Mouse (Mus musculus): ENCODE measurements at regions not wholly inside any gene's neighbourhood (a gene's known extent, or its start where the extent isn't known, plus 50 kb on each side); places are given as distances from the start of the nearest gene placed in this dataset.
"Not testable (repeated sequence)": the region's sequence is repeated elsewhere in the genome, so short reads cannot be mapped to it uniquely, and the experiment has no call there.

GRCm38 (mm10) chr14:48842861-48843260 is 169.2 kb upstream of the Otx2 start:
- DNase-seq: no peak

- DNase-seq: no peak
These were observed 167.7 kb upstream of the Otx2 start for GRCm38 (mm10) chr14:48841278-48841677.

GRCm38 (mm10) chr14:48837181-48837580 is 163.6 kb upstream of the Otx2 start:
- DNase-seq: no peak

- no peak for DNase-seq
These were observed 162.5 kb upstream of the Otx2 start for GRCm38 (mm10) chr14:48836071-48836470.

GRCm38 (mm10) chr14:48834416-48834815 is 160.8 kb upstream of the Otx2 start:
- DNase-seq: no peak

- DNase-seq: no peak
These were observed 152.8 kb upstream of the Otx2 start for GRCm38 (mm10) chr14:48826421-48826820.

GRCm38 (mm10) chr14:48824375-48824774 is 150.8 kb upstream of the Otx2 start:
- no peak for DNase-seq

GRCm38 (mm10) chr14:48815941-48816340 is 142.3 kb upstream of the Otx2 start:
- no peak for DNase-seq

- no peak for DNase-seq
These were observed 141.7 kb upstream of the Otx2 start for GRCm38 (mm10) chr14:48815231-48815728.

- no peak for DNase-seq
These were observed 139.3 kb upstream of the Otx2 start for GRCm38 (mm10) chr14:48812741-48813495.

- DNase-seq: no peak
These were observed 130.5 kb upstream of the Otx2 start for GRCm38 (mm10) chr14:48804098-48804497.

GRCm38 (mm10) chr14:48801283-48801682 is 127.7 kb upstream of the Otx2 start:
- no peak for DNase-seq

GRCm38 (mm10) chr14:48800857-48801256 is 127.2 kb upstream of the Otx2 start:
- no peak for DNase-seq

- DNase-seq: no peak
These were observed 126.5 kb upstream of the Otx2 start for GRCm38 (mm10) chr14:48800100-48800449.

- DNase-seq: no peak
These were observed 126.0 kb upstream of the Otx2 start for GRCm38 (mm10) chr14:48799442-48800099.

- no peak for DNase-seq
These were observed 117.9 kb upstream of the Otx2 start for GRCm38 (mm10) chr14:48791507-48791906.

- no peak for DNase-seq
These were observed 105.7 kb upstream of the Otx2 start for GRCm38 (mm10) chr14:48779327-48779726.

- no peak for DNase-seq
These were observed 97.2 kb upstream of the Otx2 start for GRCm38 (mm10) chr14:48770832-48771231.

GRCm38 (mm10) chr14:48762691-48763090 is 89.1 kb upstream of the Otx2 start:
- DNase-seq: no peak

- DNase-seq: no peak
These were observed 87.5 kb upstream of the Otx2 start for GRCm38 (mm10) chr14:48761002-48761648.

- not testable (repeated sequence) for DNase-seq
These were observed 81.5 kb upstream of the Otx2 start for GRCm38 (mm10) chr14:48755096-48755495.

- no peak for DNase-seq
These were observed 80.6 kb upstream of the Otx2 start for GRCm38 (mm10) chr14:48754080-48754720.

GRCm38 (mm10) chr14:48753517-48754079 is 80.0 kb upstream of the Otx2 start:
- DNase-seq: no peak

Measured in lung, adult 18-20 months (tissue).